Mouse (Mus musculus): ENCODE results near the gene Wdr43. TPM values are rescaled to one million over a fixed set of nuclear protein-coding genes. Genes with fewer than 3 reads are reported as not detected.

Wdr43 gene
- polyA plus RNA-seq, 1 experiment, result 24.1 TPM

GRCm38 (mm10) chr17:71697896-71698618 lies 82.4 kb downstream of the Wdr43 start:
- no peak overlapping the region for H3ac ChIP-seq (ENCODE audit: control insufficient read depth, insufficient read length)
- peak in 1 of 3 experiments; percentile 14 for TF ChIP-seq MYOG (IDR thresholded peaks at IDR 0.05; ENCODE audit: control insufficient read depth in 1 of 3, insufficient read depth in 1 of 3, insufficient read length in 2 of 3, low read depth in 2 of 3)
- TF ChIP-seq POLR2A (IDR thresholded peaks at IDR 0.05; ENCODE audit: insufficient read length, low read depth), result no peak
- peak in 2 of 3 experiments; percentile 12 to 48 for TF ChIP-seq MYOD1 (IDR thresholded peaks at IDR 0.05; ENCODE audit: control insufficient read depth in 1 of 3, insufficient read length in 2 of 3, low read depth in 2 of 3)
- H3K4me3 ChIP-seq, result no peak overlapping the region
- no peaks in the 10 kb centered on the region for H3K79me2 ChIP-seq (ENCODE audit: control insufficient read depth, insufficient read depth)
- H3K4me2 ChIP-seq (ENCODE audit: low read depth), result no peak overlapping the region
- no peaks in the 10 kb centered on the region for H3K36me3 ChIP-seq (ENCODE audit: control insufficient read depth, insufficient read depth)
- no peaks in the 10 kb centered on the region for H3K27me3 ChIP-seq (ENCODE audit: control insufficient read depth, insufficient read depth, insufficient read length)

GRCm38 (mm10) chr17:71698619-71698956 lies 82.9 kb downstream of the Wdr43 start:
- H3K4me3 ChIP-seq, result no peak overlapping the region
- no peaks in the 10 kb centered on the region for H3K36me3 ChIP-seq (ENCODE audit: control insufficient read depth, insufficient read depth)
- no peak overlapping the region for H3K4me2 ChIP-seq (ENCODE audit: low read depth)
- TF ChIP-seq E2F4 (IDR thresholded peaks at IDR 0.05; ENCODE audit: insufficient read depth) (no peak), MAX (IDR thresholded peaks at IDR 0.05; ENCODE audit: low read depth) (no peak), POLR2AphosphoS2 (IDR thresholded peaks at IDR 0.05; ENCODE audit: insufficient read length, low read depth) (no peak), CEBPB (IDR thresholded peaks at IDR 0.05; ENCODE audit: insufficient read depth, poor library complexity, severe bottlenecking) (no peak), TCF3 (IDR thresholded peaks at IDR 0.05; ENCODE audit: insufficient read length, low read depth) (no peak), MYOG (IDR thresholded peaks at IDR 0.05; ENCODE audit: control insufficient read depth in 1 of 3, insufficient read depth in 1 of 3, insufficient read length in 2 of 3, low read depth in 2 of 3) (no peak), SRF (IDR thresholded peaks at IDR 0.05; ENCODE audit: control insufficient read depth, insufficient read length, low read depth) (no peak), TCF12 (IDR thresholded peaks at IDR 0.05; ENCODE audit: insufficient read depth, poor library complexity, severe bottlenecking) (no peak), REST (IDR thresholded peaks at IDR 0.05; ENCODE audit: insufficient read depth, insufficient read length) (no peak), USF1 (IDR thresholded peaks at IDR 0.05; ENCODE audit: low read depth) (no peak), MYOD1 (IDR thresholded peaks at IDR 0.05; ENCODE audit: control insufficient read depth in 1 of 3, insufficient read length in 2 of 3, low read depth in 2 of 3) (no peak), POLR2A (IDR thresholded peaks at IDR 0.05; ENCODE audit: insufficient read length, low read depth) (no peak)
- no peak overlapping the region for H3ac ChIP-seq (ENCODE audit: control insufficient read depth, insufficient read length)
- H3K79me2 ChIP-seq (ENCODE audit: control insufficient read depth, insufficient read depth), result no peaks in the 10 kb centered on the region
- H3K27me3 ChIP-seq (ENCODE audit: control insufficient read depth, insufficient read depth, insufficient read length), result no peaks in the 10 kb centered on the region

GRCm38 (mm10) chr17:71705113-71705512 lies 89.4 kb downstream of the Wdr43 start:
- H3K4me3 ChIP-seq, result no peak overlapping the region
- TF ChIP-seq REST (IDR thresholded peaks at IDR 0.05; ENCODE audit: insufficient read depth, insufficient read length) (no peak), MYOD1 (IDR thresholded peaks at IDR 0.05; ENCODE audit: control insufficient read depth in 1 of 3, insufficient read length in 2 of 3, low read depth in 2 of 3) (no peak), E2F4 (IDR thresholded peaks at IDR 0.05; ENCODE audit: insufficient read depth) (no peak), MAX (IDR thresholded peaks at IDR 0.05; ENCODE audit: low read depth) (no peak), SRF (IDR thresholded peaks at IDR 0.05; ENCODE audit: control insufficient read depth, insufficient read length, low read depth) (no peak), TCF3 (IDR thresholded peaks at IDR 0.05; ENCODE audit: insufficient read length, low read depth) (no peak), TCF12 (IDR thresholded peaks at IDR 0.05; ENCODE audit: insufficient read depth, poor library complexity, severe bottlenecking) (no peak), MYOG (IDR thresholded peaks at IDR 0.05; ENCODE audit: control insufficient read depth in 1 of 3, insufficient read depth in 1 of 3, insufficient read length in 2 of 3, low read depth in 2 of 3) (no peak), POLR2AphosphoS2 (IDR thresholded peaks at IDR 0.05; ENCODE audit: insufficient read length, low read depth) (no peak), USF1 (IDR thresholded peaks at IDR 0.05; ENCODE audit: low read depth) (no peak), POLR2A (IDR thresholded peaks at IDR 0.05; ENCODE audit: insufficient read length, low read depth) (no peak), CEBPB (IDR thresholded peaks at IDR 0.05; ENCODE audit: insufficient read depth, poor library complexity, severe bottlenecking) (no peak)
- H3K36me3 ChIP-seq (ENCODE audit: control insufficient read depth, insufficient read depth), result no peaks in the 10 kb centered on the region
- no peaks in the 10 kb centered on the region for H3K79me2 ChIP-seq (ENCODE audit: control insufficient read depth, insufficient read depth)
- no peak overlapping the region for H3ac ChIP-seq (ENCODE audit: control insufficient read depth, insufficient read length)
- no peak overlapping the region for H3K4me2 ChIP-seq (ENCODE audit: low read depth)
- no peaks in the 10 kb centered on the region for H3K27me3 ChIP-seq (ENCODE audit: control insufficient read depth, insufficient read depth, insufficient read length)

GRCm38 (mm10) chr17:71705550-71706480 lies 90.1 kb downstream of the Wdr43 start:
- Histone ChIP-seq H3K4me3 (no peak overlapping the region), H3K4me2 (ENCODE audit: low read depth) (no peak overlapping the region), H3K36me3 (ENCODE audit: control insufficient read depth, insufficient read depth) (no peaks in the 10 kb centered on the region), H3K27me3 (ENCODE audit: control insufficient read depth, insufficient read depth, insufficient read length) (no peaks in the 10 kb centered on the region), H3ac (ENCODE audit: control insufficient read depth, insufficient read length) (no peak overlapping the region), H3K79me2 (ENCODE audit: control insufficient read depth, insufficient read depth) (no peaks in the 10 kb centered on the region)
- no peak for TF ChIP-seq TCF12 (IDR thresholded peaks at IDR 0.05; ENCODE audit: insufficient read depth, poor library complexity, severe bottlenecking)
- no peak for TF ChIP-seq POLR2AphosphoS2 (IDR thresholded peaks at IDR 0.05; ENCODE audit: insufficient read length, low read depth)
- TF ChIP-seq REST (IDR thresholded peaks at IDR 0.05; ENCODE audit: insufficient read depth, insufficient read length), result no peak
- TF ChIP-seq CEBPB (IDR thresholded peaks at IDR 0.05; ENCODE audit: insufficient read depth, poor library complexity, severe bottlenecking), result no peak
- TF ChIP-seq TCF3 (IDR thresholded peaks at IDR 0.05; ENCODE audit: insufficient read length, low read depth), result no peak
- no peak for TF ChIP-seq MAX (IDR thresholded peaks at IDR 0.05; ENCODE audit: low read depth)
- no peak for TF ChIP-seq USF1 (IDR thresholded peaks at IDR 0.05; ENCODE audit: low read depth)
- no peak for TF ChIP-seq MYOG (IDR thresholded peaks at IDR 0.05; ENCODE audit: control insufficient read depth in 1 of 3, insufficient read depth in 1 of 3, insufficient read length in 2 of 3, low read depth in 2 of 3)
- TF ChIP-seq MYOD1 (IDR thresholded peaks at IDR 0.05; ENCODE audit: control insufficient read depth in 1 of 3, insufficient read length in 2 of 3, low read depth in 2 of 3), result no peak
- TF ChIP-seq E2F4 (IDR thresholded peaks at IDR 0.05; ENCODE audit: insufficient read depth), result no peak
- TF ChIP-seq SRF (IDR thresholded peaks at IDR 0.05; ENCODE audit: control insufficient read depth, insufficient read length, low read depth), result no peak
- no peak for TF ChIP-seq POLR2A (IDR thresholded peaks at IDR 0.05; ENCODE audit: insufficient read length, low read depth)
